In the genomic region with DNA sequence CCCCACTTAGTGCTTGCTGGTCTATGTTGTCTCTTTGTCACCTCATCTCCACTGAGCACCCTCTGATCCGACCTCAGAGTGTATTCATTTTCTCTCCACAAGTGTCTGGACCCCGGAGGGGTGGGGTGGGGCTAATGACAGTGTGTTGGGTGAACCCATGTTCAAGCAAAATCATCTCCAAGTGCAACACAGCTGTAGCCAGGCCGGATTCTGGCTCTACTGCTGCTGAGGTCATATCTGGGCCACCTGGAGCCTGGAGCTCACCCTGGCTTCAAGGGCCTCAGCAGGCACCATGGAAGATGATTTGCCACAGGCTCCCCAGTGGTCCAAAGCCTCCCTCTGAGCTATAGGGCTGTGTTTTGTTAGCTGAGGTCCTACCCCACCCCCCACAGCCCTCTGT, we compare ENCODE assay signal across 11 mouse cellular contexts. TPM values are rescaled to one million over a fixed set of nuclear protein-coding genes. Genes with fewer than 3 reads are reported as not detected.
DNase-seq lines count a peak whose midpoint lies in the region; ATAC-seq and TF ChIP-seq lines count a peak whose summit lies in the region.
"Had no signal": no experiment of that assay in that cellular context is flagged by ENCODE, and none has a peak within 500 bp of the region (broad histone marks: within the 10 kb centered on the region; RNA-seq: fewer than 3 reads in every experiment).

No protein-coding gene starts in this region.

- H3K4me1 ChIP-seq in kidney, embryonic 14.5 days (ENCODE audit: control insufficient read depth, insufficient read depth, low read length), result peaks cover 61% of the 10 kb centered on the region
- peaks cover 65% of the 10 kb centered on the region for H3K4me1 ChIP-seq in forebrain, embryonic 15.5 days
- H3K4me1 ChIP-seq in limb, embryonic 14.5 days (ENCODE audit: control insufficient read depth, insufficient read depth, low read length), result peaks cover 57% of the 10 kb centered on the region

- ATAC-seq in kidney, embryonic 14.5 days (ENCODE audit: low FRiP score, low TSS enrichment), result no peak
- no peak for ATAC-seq in forebrain, embryonic 15.5 days (replicated peaks)
- no peak for ATAC-seq in limb, embryonic 14.5 days (ENCODE audit: low FRiP score, low read depth)

- H3K27me3 ChIP-seq in kidney, embryonic 14.5 days (ENCODE audit: control insufficient read depth, insufficient read depth, low read length), result no peaks in the 10 kb centered on the region
- no peaks in the 10 kb centered on the region for H3K27me3 ChIP-seq in forebrain, embryonic 15.5 days
- no peaks in the 10 kb centered on the region for H3K27me3 ChIP-seq in limb, embryonic 14.5 days (ENCODE audit: control insufficient read depth, insufficient read depth, low read length)
- H3K27me3 ChIP-seq: megakaryocyte, embryonic 14.5 days had no signal

- peak overlapping the region; percentile 49; the same call in 1 of the 2 replicates for H3K27ac ChIP-seq in kidney, embryonic 14.5 days (ENCODE audit: low read depth, low read length)
- peak overlapping the region; percentile 31; the same call in 1 of the 2 replicates for H3K27ac ChIP-seq in forebrain, embryonic 15.5 days (replicated peaks)
- peak overlapping the region; percentile 28; the same call in 1 of the 2 replicates for H3K27ac ChIP-seq in limb, embryonic 14.5 days (replicated peaks; ENCODE audit: low read depth, low read length)

- TF ChIP-seq POLR2A in limb, embryonic 14.5 days (IDR thresholded peaks at IDR 0.05; ENCODE audit: borderline replicate concordance, extremely low read depth, insufficient read depth, insufficient read length), result no peak

- DNase-seq in adrenal gland, postnatal 14 days, result peak; percentile 6
- DNase-seq in adrenal gland, postnatal 36 days, result no peak
- no peak for DNase-seq in kidney, adult 9 months
- no peak for DNase-seq in limb, embryonic 14.5 days (ENCODE audit: low spot score)
- DNase-seq in thymus, postnatal 25 days, result no peak
- no peak for DNase-seq in adrenal gland, postnatal 25 days
- DNase-seq: gastrocnemius, postnatal 36 days; kidney, postnatal 36 days had no signal

- no peak overlapping the region for H3K4me3 ChIP-seq in kidney, embryonic 14.5 days (ENCODE audit: low read length)
- H3K4me3 ChIP-seq in forebrain, embryonic 15.5 days, result no peak overlapping the region
- H3K4me3 ChIP-seq in limb, embryonic 14.5 days (replicated peaks; ENCODE audit: low read length), result no peak overlapping the region
- H3K4me3 ChIP-seq: megakaryocyte, embryonic 14.5 days had no signal

- H3K36me3 ChIP-seq in kidney, embryonic 14.5 days (ENCODE audit: control insufficient read depth, insufficient read depth, low read length), result peaks cover 20% of the 10 kb centered on the region; the same call in 1 of the 2 replicates
- no peaks in the 10 kb centered on the region for H3K36me3 ChIP-seq in forebrain, embryonic 15.5 days
- H3K36me3 ChIP-seq in limb, embryonic 14.5 days (ENCODE audit: control insufficient read depth, insufficient read depth, low read length), result peaks cover 74% of the 10 kb centered on the region

- no peak overlapping the region for H3K9ac ChIP-seq in kidney, embryonic 14.5 days (ENCODE audit: low read depth, low read length)
- H3K9ac ChIP-seq in forebrain, embryonic 15.5 days (replicated peaks), result no peak overlapping the region
- H3K9ac ChIP-seq in limb, embryonic 14.5 days (ENCODE audit: low read depth, low read length, severe bottlenecking), result no peak overlapping the region

- no peaks in the 10 kb centered on the region for H3K9me3 ChIP-seq in kidney, embryonic 14.5 days (ENCODE audit: control insufficient read depth, low read length)
- no peaks in the 10 kb centered on the region for H3K9me3 ChIP-seq in forebrain, embryonic 15.5 days
- H3K9me3 ChIP-seq in limb, embryonic 14.5 days (ENCODE audit: control insufficient read depth, low read length), result no peaks in the 10 kb centered on the region
- H3K9me3 ChIP-seq: megakaryocyte, embryonic 14.5 days had no signal

- no peak overlapping the region for H3K4me2 ChIP-seq in kidney, embryonic 14.5 days (replicated peaks; ENCODE audit: low read depth, low read length)
- H3K4me2 ChIP-seq in forebrain, embryonic 15.5 days (replicated peaks), result no peak overlapping the region
- no peak overlapping the region for H3K4me2 ChIP-seq in limb, embryonic 14.5 days (replicated peaks; ENCODE audit: low read depth, low read length, severe bottlenecking)

- 33% methylated on average over 3 of the region's 3 CpGs for WGBS in kidney, embryonic 14.5 days
- WGBS in forebrain, embryonic 15.5 days, result 48% methylated on average over 3 of the region's 3 CpGs
- 39% methylated on average over 3 of the region's 3 CpGs for WGBS in limb, embryonic 14.5 days

RNA-seq across cellular contexts. Expression of a gene that starts 52.6 kb away (rescaled TPM):
- 96.4 and 96.9 TPM in 2 replicates for total RNA-seq in adrenal gland, postnatal 14 days (2021)
- total RNA-seq in adrenal gland, postnatal 36 days (2021), result 100 to 1,000 TPM in 1 of 2 experiments, 10 to 100 TPM in 1; 98.2 to 143 TPM
- polyA plus RNA-seq in kidney, embryonic 14.5 days (2014; fragmentation: Nextera tagmentation; extraction: Ambion mirVana), result 43.3 and 57.3 TPM in 2 replicates
- polyA plus RNA-seq in forebrain, embryonic 15.5 days (2015; fragmentation: Nextera tagmentation; extraction: Ambion mirVana), result 57.5 and 63.9 TPM in 2 replicates
- 81.2 and 117 TPM in 2 replicates for polyA plus RNA-seq in limb, embryonic 14.5 days (2012; rRNA removed)
- polyA plus RNA-seq in limb, embryonic 14.5 days (2014; fragmentation: Nextera tagmentation; extraction: Ambion mirVana), result 61.8 and 75.8 TPM in 2 replicates
- 125 and 153 TPM in 2 replicates for total RNA-seq in adrenal gland, postnatal 25 days (2021)
